Mouse (Mus musculus) kidney, adult 9 months (tissue): Measurements from ENCODE around the gene Gemin5.
"Not testable (repeated sequence)": the region's sequence is repeated elsewhere in the genome, so short reads cannot be mapped to it uniquely, and the experiment has no call there.

Source experiments
- DNase-seq: peaks from one replicate; pipeline ENCODE4 v3.0.0; 2022

The Gemin5 gene

GRCm38 (mm10) chr11:58168167-58168915 lies at the start of gene Gemin5:
Gemin5 (minus strand) TSS chr11:58168539.
- DNase-seq, result peak; percentile 85

DNA sequence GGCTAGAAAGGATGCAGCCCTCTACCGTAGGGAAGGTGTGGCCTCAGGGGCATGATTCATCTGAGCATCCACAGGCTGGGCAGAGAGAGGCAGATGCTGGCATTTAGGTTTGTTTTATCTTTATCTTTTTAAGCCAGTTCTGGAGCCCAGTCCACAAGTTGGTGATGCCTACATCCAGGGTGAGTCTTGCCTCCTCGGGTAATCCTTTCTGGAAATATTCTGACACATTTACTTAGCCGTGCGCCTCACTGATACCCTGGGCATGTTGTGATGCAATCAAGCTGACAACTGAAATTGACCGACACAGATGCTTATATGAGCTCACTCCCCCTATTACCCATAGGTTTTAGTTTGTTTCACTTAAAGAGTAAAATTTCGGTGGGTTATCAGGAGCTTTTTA lies 48.5 kb upstream of the Gemin5 start:
- no peak for DNase-seq

DNA sequence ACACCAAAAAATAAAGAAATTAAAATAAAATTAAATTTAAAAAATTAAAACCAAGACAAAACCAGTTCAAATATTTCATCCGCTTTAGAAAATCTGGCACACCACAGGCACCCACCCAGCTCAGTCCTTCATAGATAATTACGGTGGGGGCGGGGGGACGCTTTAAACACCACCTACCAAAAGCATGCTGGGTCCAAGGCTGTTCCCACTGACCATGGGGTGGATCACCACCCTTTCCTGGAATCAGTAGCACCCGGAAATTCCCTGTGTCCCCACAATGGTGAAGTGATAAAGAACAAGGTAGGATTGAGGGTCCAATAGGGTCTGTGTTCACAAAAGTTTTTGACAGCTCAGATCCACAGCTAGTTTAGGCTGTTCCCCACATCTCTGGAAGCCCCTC lies 47.5 kb upstream of the Gemin5 start:
- no peak for DNase-seq

- not testable (repeated sequence) for DNase-seq
Measured at GRCm38 (mm10) chr11:58215049-58215430, 46.7 kb upstream of the Gemin5 start.

DNA sequence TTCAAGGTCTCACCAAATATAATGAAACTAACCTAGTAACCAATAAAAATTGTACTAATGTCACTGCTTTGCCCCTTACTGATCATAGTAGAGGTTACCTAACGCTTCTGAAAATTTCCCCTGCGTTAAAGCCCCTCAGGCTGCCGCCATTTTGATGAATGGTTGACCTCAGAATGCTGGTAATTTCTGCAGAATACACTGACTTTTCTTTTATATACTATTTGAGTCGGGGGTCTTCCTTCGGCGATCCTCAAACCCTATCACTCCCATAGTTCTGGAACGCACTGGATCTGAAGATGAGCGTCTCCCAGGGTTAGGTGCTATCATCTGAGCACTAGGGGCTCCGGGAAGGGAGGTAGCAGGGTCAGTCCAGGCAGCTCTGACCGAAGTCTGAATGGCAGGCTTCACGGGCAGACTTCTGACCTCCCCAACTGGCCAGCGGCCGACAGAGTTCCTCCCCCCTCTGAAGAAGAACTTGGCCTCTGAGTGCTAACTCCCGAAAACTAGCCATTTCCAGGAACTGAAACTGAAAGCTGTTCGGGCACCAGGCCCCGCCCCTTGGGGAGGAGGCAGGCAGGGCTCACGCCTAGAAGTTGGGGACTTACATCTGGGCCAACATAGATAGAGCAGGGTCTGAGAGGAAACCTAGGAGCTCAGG lies 46.2 kb upstream of the Gemin5 start:
- DNase-seq, result peak; percentile 96

GRCm38 (mm10) chr11:58213673-58214342 lies 45.5 kb upstream of the Gemin5 start:
- no peak for DNase-seq

GRCm38 (mm10) chr11:58211682-58212067 lies 43.3 kb upstream of the Gemin5 start:
- DNase-seq, result no peak

DNA sequence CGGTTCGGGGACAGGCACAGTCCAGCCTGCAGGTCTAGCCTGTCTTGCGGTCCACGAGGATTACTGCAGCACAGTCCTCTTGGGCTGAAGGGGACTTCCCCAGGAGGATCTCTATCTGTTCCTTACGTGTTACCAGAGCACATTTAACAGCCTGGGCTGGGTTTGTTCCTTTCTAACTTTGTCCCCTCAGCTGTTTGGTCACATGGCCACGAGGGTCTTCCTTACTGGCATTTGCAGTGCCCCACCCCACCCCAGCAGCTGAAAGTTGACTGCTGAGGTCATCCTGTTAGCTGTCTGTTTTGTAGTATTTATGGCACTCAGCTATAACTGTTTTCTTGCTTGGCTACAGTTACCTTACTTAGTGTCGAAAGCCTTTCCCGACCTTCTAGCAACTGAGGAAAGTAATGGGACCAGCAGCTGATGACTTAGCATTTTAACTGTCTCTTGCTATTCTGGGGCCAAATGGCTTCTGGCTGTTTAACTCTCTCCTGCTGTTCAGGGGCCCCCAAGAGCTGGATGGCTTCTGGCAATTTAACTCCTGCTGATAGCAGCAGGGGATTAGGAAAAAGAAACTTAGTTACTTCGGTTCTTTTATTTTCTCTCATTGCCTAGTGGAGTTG lies 42.8 kb upstream of the Gemin5 start:
- no peak for DNase-seq

- DNase-seq, result no peak
Measured at GRCm38 (mm10) chr11:58210321-58210886, 42.1 kb upstream of the Gemin5 start.

- no peak for DNase-seq
Measured at GRCm38 (mm10) chr11:58201052-58201451, 32.7 kb upstream of the Gemin5 start.

DNA sequence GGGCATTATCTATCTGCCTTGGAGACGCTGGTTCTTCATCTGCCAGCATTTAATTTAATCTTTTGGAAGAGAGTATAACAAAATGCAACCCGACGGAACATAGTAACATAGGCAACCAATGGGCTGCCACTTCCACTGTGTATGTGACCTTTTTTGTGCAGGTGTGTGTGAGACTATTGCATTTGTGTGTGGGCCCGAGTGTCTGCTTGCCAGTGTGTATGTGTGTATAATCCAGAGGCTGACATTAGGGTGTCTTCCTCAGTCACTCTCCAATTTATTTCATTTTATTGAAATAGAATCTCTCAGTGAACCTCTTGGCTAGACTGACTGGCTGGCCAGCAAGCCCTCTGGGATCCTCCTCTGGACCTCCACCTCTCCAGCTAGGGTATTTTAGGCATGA lies 31.9 kb upstream of the Gemin5 start:
- no peak for DNase-seq

DNA sequence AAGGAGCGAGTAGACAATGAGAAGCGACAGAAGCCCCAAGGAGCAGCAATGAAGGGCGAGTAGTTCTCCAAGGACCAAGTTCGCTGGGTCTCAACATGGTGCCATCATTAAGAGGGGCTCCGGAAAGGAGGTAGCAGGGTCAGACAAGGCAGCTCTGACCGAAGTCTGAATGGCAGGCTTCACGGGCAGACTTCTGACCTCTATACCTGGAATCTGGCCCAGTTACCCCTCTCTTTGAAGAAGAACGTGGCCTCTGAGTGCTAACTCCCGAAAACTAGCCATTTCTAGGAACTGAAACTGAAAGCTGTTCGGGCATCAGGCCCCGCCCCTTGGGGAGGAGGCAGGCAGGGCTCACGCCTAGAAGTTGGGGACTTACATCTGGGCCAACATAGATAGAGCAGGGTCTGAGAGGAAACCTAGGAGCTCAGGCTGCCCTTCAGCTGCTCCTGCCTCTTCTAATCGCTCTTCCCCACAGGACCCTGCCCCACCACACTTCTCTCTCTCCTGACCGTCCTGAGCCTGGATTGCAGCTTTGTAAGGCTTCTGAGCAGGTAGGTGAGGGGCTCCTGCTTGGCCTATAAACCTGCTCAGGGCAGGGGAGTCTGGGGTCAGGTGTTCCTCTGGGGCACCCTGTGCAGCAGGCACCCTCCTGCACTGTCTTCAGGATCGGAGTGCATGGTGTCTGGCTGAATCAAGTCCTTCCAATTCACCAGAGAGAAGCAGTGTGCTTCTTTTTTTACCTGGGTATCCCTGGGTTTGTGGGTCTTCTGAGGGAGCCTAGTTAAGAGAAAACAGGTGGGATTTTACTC lies 31.1 kb upstream of the Gemin5 start, which contains the start of the genes Igtp and Irgm2:
Igtp (plus strand) TSS at position 328 of the 809 bp plus-strand sequence.
Irgm2 (plus strand) TSS at position 390 of the 809 bp plus-strand sequence.
- peak; percentile 87 for DNase-seq

- no peak for DNase-seq
Measured at GRCm38 (mm10) chr11:58198663-58199062, 30.3 kb upstream of the Gemin5 start.

DNA sequence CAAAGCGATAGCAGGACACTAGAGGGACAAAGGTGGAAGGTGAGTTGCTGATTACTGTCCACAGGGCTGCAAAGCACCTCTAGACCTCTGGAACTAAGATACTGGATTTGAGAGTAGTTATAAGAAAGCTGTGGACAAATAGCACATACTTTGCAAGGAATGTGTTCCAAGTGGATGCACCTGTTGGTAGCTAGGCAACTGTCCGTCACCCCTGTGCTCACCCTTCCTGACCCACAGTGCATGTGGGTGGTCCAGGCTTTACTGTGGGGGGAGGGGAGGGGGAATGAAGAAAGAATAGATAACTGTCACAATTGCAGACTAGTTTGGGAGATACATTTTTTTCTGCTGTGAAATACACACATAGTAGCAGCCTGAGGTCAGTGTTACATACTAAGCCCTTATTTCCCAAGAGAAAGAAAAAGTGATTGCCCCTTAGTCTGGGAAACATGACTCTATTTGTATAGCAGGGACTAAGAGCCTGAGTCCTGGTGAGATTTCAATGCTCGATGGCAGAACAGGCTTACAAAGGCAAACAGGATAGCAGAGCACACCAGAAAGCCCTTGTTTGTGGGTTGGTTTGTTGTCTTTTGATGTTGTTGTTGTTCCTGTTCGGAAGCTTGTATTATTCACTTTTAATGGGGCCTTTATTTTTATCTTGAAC lies 25.7 kb upstream of the Gemin5 start:
- no peak for DNase-seq

- DNase-seq, result no peak
Measured at GRCm38 (mm10) chr11:58193326-58193725, 25.0 kb upstream of the Gemin5 start.

DNA sequence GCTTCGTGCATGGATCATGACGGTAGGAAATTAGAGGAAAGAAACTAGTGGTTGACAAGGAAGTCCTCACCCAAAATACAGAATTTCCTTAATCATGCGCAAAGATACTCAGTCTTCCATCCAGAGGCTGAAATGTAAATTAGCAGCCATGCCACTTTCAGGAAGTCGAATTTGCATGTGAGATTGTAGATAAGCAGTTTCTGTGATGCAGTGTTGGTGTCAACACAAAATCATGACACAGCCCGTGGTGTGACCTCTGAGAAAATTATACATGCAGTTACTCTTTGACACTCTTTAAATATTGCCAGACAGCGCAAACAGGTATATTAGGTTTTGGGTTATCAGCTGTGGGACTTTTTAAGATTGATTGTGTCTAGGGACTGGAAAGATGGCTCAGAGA lies 21.3 kb upstream of the Gemin5 start:
- DNase-seq, result no peak

DNA sequence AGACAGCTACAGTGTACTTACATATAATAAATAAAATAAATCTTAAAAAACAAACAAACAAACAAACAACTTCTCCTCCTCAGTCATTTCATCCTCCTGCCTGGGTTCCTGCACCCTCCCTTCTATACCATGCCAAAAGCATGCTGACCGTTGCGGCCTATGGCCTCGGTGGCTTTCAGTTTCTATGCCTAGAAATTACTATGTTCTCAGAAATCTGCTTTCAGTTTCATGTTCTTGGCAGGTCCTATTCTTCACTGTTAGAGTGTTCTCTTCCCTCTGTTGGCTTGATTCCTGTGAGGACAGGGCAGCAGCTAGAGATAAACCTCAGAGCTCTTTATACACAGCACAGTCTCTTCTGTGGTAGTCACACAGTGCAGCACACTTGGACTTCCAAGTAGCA lies 15.2 kb upstream of the Gemin5 start:
- no peak for DNase-seq

- DNase-seq, result peak; percentile 67
Measured at GRCm38 (mm10) chr11:58180756-58181155, 12.4 kb upstream of the Gemin5 start.

DNA sequence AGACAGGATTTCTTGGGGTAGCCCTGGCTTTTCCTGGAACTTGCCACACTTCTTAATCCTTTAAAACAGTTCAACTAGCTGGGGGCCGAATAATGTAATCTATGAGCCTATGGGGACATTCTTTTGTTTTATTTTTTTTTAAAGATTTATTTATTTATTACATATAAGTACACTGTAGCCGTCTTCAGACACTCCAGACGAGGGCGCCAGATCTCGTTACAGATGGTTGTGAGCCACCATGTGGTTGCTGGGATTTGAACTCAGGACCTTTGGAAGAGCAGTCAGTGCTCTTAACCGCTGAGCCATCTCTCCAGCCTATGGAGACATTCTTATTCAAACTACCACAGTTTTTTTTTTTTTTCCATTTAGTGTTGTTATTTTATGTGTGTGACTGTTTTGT lies 11.6 kb upstream of the Gemin5 start:
- not testable (repeated sequence) for DNase-seq

DNA sequence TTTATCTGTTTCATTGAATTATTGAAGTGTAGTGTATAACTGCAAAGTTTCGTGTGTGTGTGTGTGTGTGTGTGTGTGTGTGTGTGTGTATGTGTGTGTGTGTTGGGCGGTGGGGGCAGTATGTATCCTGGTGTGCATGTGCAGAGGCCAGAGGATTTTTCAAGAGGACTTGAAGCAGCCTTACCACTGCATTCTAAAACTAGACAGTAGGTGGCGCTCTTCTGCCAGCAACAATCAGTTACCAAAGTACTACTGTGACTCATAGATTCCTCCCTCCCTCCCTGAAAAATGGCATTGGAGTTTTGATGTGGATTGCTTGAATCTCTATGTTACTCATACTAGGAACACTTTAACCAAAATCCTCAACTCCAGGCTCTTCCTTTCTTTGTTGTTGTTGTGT lies 11.2 kb upstream of the Gemin5 start:
- peak; percentile 92 for DNase-seq

DNA sequence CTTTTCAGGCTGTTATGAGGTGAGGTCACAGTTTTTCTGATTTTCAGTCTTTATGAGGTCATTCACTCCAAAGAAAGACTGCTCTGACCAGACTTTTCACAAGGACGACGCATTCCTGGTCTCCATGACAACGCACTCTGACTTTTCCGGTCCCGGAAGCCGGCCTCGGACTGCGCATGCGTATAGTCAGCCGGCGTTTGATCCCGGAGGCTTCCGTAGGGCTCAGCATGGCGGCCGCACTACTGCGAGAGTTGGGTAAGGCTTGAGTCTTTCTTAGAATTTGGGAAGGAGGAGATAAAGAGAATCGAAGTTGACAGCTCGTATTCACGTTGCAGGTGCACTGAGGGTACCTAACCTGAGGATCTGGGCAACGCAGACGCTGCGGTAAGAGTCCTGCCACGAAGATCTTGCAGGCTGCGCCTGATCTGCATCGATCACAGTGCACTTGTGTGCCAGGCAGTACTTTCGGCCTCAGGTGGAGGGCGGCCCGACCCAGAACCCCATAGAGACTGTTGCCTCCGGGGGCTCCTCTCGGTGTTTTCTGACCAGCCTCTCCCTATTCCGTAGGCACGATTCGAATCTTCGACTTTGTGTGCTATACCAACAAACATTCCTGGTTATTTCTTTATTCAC lies 3.2 kb upstream of the Gemin5 start, which contains the start of gene Mrpl22:
Mrpl22 (plus strand) TSS at position 203 of the 633 bp plus-strand sequence.
- peak; percentile 98 for DNase-seq
